In the genomic region with DNA sequence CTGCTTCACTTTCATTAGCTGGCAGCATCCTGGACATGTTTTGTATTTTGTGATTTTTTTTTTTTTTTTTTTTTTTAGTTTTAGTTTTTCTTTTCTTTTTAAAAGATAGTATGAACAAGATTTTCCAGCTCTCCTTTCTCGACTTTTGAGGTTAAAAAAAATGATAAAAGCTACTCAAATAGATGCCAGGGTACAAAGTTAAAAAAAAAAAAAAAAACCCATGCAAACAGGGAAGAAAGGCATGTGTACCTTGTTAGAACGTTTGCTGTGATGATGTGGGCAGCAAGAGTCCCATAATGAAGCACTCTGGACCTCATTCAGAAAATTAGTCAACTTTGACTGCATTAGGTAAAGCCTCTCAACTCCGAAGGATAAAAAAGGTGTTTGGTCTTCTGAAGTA, we compare ENCODE assay signal across 18 mouse cellular contexts. TPM values are rescaled to one million over a fixed set of nuclear protein-coding genes. Genes with fewer than 3 reads are reported as not detected.
DNase-seq lines count a peak whose midpoint lies in the region; ATAC-seq and TF ChIP-seq lines count a peak whose summit lies in the region.
"Had no signal": no experiment of that assay in that cellular context is flagged by ENCODE, and none has a peak within 500 bp of the region (broad histone marks: within the 10 kb centered on the region; RNA-seq: fewer than 3 reads in every experiment).

No protein-coding gene starts in this region.

- H3K27ac ChIP-seq in hindbrain, embryonic 12.5 days = no peak overlapping the region
- H3K27ac ChIP-seq in hindbrain, embryonic 10.5 days = no peak overlapping the region
- peak overlapping the region; percentile 99 for H3K27ac ChIP-seq in hindbrain, embryonic 14.5 days
- peak overlapping the region; percentile 72; the same call in 1 of the 2 replicates for H3K27ac ChIP-seq in midbrain, embryonic 13.5 days
- H3K27ac ChIP-seq: intestine, embryonic 15.5 days had no signal

- TF ChIP-seq POLR2A in brain, embryonic 14.5 days (IDR thresholded peaks at IDR 0.05; ENCODE audit: borderline replicate concordance, extremely low read depth, insufficient read depth, insufficient read length, poor library complexity, severe bottlenecking) = no peak

- H3K9me3 ChIP-seq in hindbrain, embryonic 12.5 days (replicated peaks) = no peaks in the 10 kb centered on the region
- H3K9me3 ChIP-seq in hindbrain, embryonic 10.5 days = no peaks in the 10 kb centered on the region
- H3K9me3 ChIP-seq in hindbrain, embryonic 14.5 days (ENCODE audit: control insufficient read depth, low read length) = no peaks in the 10 kb centered on the region
- H3K9me3 ChIP-seq in midbrain, embryonic 13.5 days = no peaks in the 10 kb centered on the region
- H3K9me3 ChIP-seq: intestine, embryonic 15.5 days had no signal

- no peak for ATAC-seq in hindbrain, embryonic 12.5 days (ENCODE audit: low FRiP score)
- ATAC-seq in hindbrain, embryonic 14.5 days (ENCODE audit: low FRiP score) = no peak
- ATAC-seq in midbrain, embryonic 13.5 days = no peak
- ATAC-seq: intestine, embryonic 15.5 days had no signal

- H3K4me3 ChIP-seq in hindbrain, embryonic 12.5 days = no peak overlapping the region
- H3K4me3 ChIP-seq in hindbrain, embryonic 10.5 days = no peak overlapping the region
- H3K4me3 ChIP-seq in hindbrain, embryonic 14.5 days (replicated peaks; ENCODE audit: low read length) = peak overlapping the region; percentile 87
- peak overlapping the region; percentile 79 for H3K4me3 ChIP-seq in midbrain, embryonic 13.5 days (replicated peaks)
- H3K4me3 ChIP-seq: intestine, embryonic 15.5 days had no signal

- no peak for TF ChIP-seq CTCF in brain, embryonic 14.5 days (IDR thresholded peaks at IDR 0.05; ENCODE audit: borderline replicate concordance, extremely low read depth, insufficient read depth, insufficient read length)

- no peaks in the 10 kb centered on the region for H3K27me3 ChIP-seq in hindbrain, embryonic 12.5 days
- H3K27me3 ChIP-seq in hindbrain, embryonic 10.5 days (ENCODE audit: insufficient read depth, poor library complexity, severe bottlenecking) = peaks cover 46% of the 10 kb centered on the region
- H3K27me3 ChIP-seq in hindbrain, embryonic 14.5 days (ENCODE audit: control insufficient read depth, insufficient read depth, low read length) = no peaks in the 10 kb centered on the region
- H3K27me3 ChIP-seq in midbrain, embryonic 13.5 days = no peaks in the 10 kb centered on the region
- H3K27me3 ChIP-seq: intestine, embryonic 15.5 days had no signal

- H3K9ac ChIP-seq in hindbrain, embryonic 12.5 days = no peak overlapping the region
- H3K9ac ChIP-seq in hindbrain, embryonic 14.5 days = peak overlapping the region; percentile 98
- H3K9ac ChIP-seq in midbrain, embryonic 13.5 days (replicated peaks) = peak overlapping the region; percentile 61
- H3K9ac ChIP-seq: intestine, embryonic 15.5 days had no signal

- WGBS in hindbrain, embryonic 12.5 days = 57% methylated on average over 3 of the region's 3 CpGs
- 66% methylated on average over 3 of the region's 3 CpGs for WGBS in hindbrain, embryonic 10.5 days
- 43% methylated on average over 3 of the region's 3 CpGs for WGBS in hindbrain, embryonic 14.5 days
- WGBS in midbrain, embryonic 13.5 days = 54% methylated on average over 3 of the region's 3 CpGs

- H3K4me2 ChIP-seq in hindbrain, embryonic 12.5 days (replicated peaks) = peak overlapping the region; percentile 90
- peak overlapping the region; percentile 100 for H3K4me2 ChIP-seq in hindbrain, embryonic 14.5 days (replicated peaks)
- H3K4me2 ChIP-seq in midbrain, embryonic 13.5 days (replicated peaks) = peak overlapping the region; percentile 93

- peaks cover 48% of the 10 kb centered on the region for H3K4me1 ChIP-seq in hindbrain, embryonic 12.5 days
- H3K4me1 ChIP-seq in hindbrain, embryonic 10.5 days (replicated peaks) = peaks cover 43% of the 10 kb centered on the region
- H3K4me1 ChIP-seq in hindbrain, embryonic 14.5 days (replicated peaks; ENCODE audit: control insufficient read depth, insufficient read depth, low read length) = peaks cover 53% of the 10 kb centered on the region
- H3K4me1 ChIP-seq in midbrain, embryonic 13.5 days (replicated peaks) = peaks cover 73% of the 10 kb centered on the region

- no peak for DNase-seq in hindbrain, embryonic 10.5 days (ENCODE audit: low spot score)
- DNase-seq in brain, embryonic 14.5 days (ENCODE audit: low read depth) = peak; percentile 47
- DNase-seq in hindbrain, embryonic 14.5 days (ENCODE audit: low spot score) = no peak
- DNase-seq in adrenal gland, postnatal 4 days (ENCODE audit: low spot score in 2 of 2) = no peak
- no peak for DNase-seq in adrenal gland, adult 2 months
- no peak for DNase-seq in cerebellum, adult 9-10 months
- DNase-seq: embryo, embryonic 11 days; kidney, postnatal 10 days had no signal

- H3K36me3 ChIP-seq in hindbrain, embryonic 12.5 days = peaks cover 32% of the 10 kb centered on the region
- H3K36me3 ChIP-seq in hindbrain, embryonic 10.5 days = peaks cover 39% of the 10 kb centered on the region
- peaks cover 38% of the 10 kb centered on the region for H3K36me3 ChIP-seq in hindbrain, embryonic 14.5 days (replicated peaks; ENCODE audit: control insufficient read depth, insufficient read depth)
- peaks cover 32% of the 10 kb centered on the region for H3K36me3 ChIP-seq in midbrain, embryonic 13.5 days
- H3K36me3 ChIP-seq: intestine, embryonic 15.5 days had no signal

RNA-seq across cellular contexts. Expression of gene Bcl11a, which starts 6.2 kb away (rescaled TPM):
- 89.1 and 94.8 TPM in 2 replicates for polyA plus RNA-seq in hindbrain, embryonic 12.5 days (2016; fragmentation: Nextera tagmentation; extraction: Ambion mirVana)
- 20.7 and 54.9 TPM in 2 replicates for polyA plus RNA-seq in hindbrain, embryonic 10.5 days (2016; fragmentation: Nextera tagmentation; extraction: Ambion mirVana)
- polyA plus RNA-seq in brain, embryonic 14.5 days (2012; rRNA removed) = 70.1 and 88.6 TPM in 2 replicates
- 106 and 117 TPM in 2 replicates for polyA plus RNA-seq in hindbrain, embryonic 14.5 days (2014; fragmentation: Nextera tagmentation; extraction: Ambion mirVana)
- 97.6 and 102 TPM in 2 replicates for polyA plus RNA-seq in midbrain, embryonic 13.5 days (2015; fragmentation: Nextera tagmentation; extraction: Ambion mirVana)
- total RNA-seq in adrenal gland, postnatal 4 days (2021) = 1 to 10 TPM; 5.9 to 7.8 TPM
- total RNA-seq in adrenal gland, adult 2 months (2021) = 1 to 10 TPM; 4.3 to 5.9 TPM
- 0.80 and 0.81 TPM in 2 replicates for polyA plus RNA-seq in adrenal gland, adult 2 months (2012; rRNA removed)
- polyA plus RNA-seq: C2C12 had no signal

RNA-seq across cellular contexts. Expression of gene A830031A19Rik, which starts 9.2 kb away (rescaled TPM):
- not detected in 2 replicates for polyA plus RNA-seq in hindbrain, embryonic 12.5 days (2016; fragmentation: Nextera tagmentation; extraction: Ambion mirVana)
- not detected in 2 replicates for polyA plus RNA-seq in hindbrain, embryonic 10.5 days (2016; fragmentation: Nextera tagmentation; extraction: Ambion mirVana)
- polyA plus RNA-seq in brain, embryonic 14.5 days (2012; rRNA removed) = 0.15 and 0.16 TPM in 2 replicates
- not detected in 2 replicates for polyA plus RNA-seq in hindbrain, embryonic 14.5 days (2014; fragmentation: Nextera tagmentation; extraction: Ambion mirVana)
- not detected in 2 replicates for polyA plus RNA-seq in midbrain, embryonic 13.5 days (2015; fragmentation: Nextera tagmentation; extraction: Ambion mirVana)
- not detected for total RNA-seq in adrenal gland, postnatal 4 days (2021)
- total RNA-seq in adrenal gland, adult 2 months (2021) = not detected
- not detected in 2 replicates for polyA plus RNA-seq in adrenal gland, adult 2 months (2012; rRNA removed)
- total RNA-seq: gastrocnemius, postnatal 4 days; megakaryocyte progenitor cell, adult 5-6 weeks had no signal
- polyA plus RNA-seq: C2C12; heart, postnatal 0 days; intestine, embryonic 15.5 days; liver, embryonic 16.5 days; spleen, adult 2 months; urinary bladder, adult 2 months had no signal

Comparison
In these comparisons a context has a peak if more than half of its experiments do, and no peak if none do; other contexts are left out.
1. H3K27ac ChIP-seq: peak in hindbrain, embryonic 14.5 days (single experiment) and midbrain, embryonic 13.5 days (single experiment); none in hindbrain, embryonic 12.5 days (single experiment) and hindbrain, embryonic 10.5 days (single experiment).
2. H3K4me3 ChIP-seq: peak in hindbrain, embryonic 14.5 days (single experiment) and midbrain, embryonic 13.5 days (single experiment); none in hindbrain, embryonic 12.5 days (single experiment) and hindbrain, embryonic 10.5 days (single experiment).
3. RNA of gene Bcl11a, which starts 6.2 kb away (polyA plus RNA-seq): 106 to 117 TPM in hindbrain, embryonic 14.5 days, 97.6 to 102 TPM in midbrain, embryonic 13.5 days, 89.1 to 94.8 TPM in hindbrain, embryonic 12.5 days, 70.1 to 88.6 TPM in brain, embryonic 14.5 days and 20.7 to 54.9 TPM in hindbrain, embryonic 10.5 days; 0.80 to 0.81 TPM in adrenal gland, adult 2 months; every median in the first group is over 10 times any median in the second.
4. Peak in every context shown above with its lines, with median percentiles within 50 percentile points of each other: H3K4me2 ChIP-seq.